Mouse (Mus musculus) B cell, adult 67 days (primary cell): ENCODE measurements around the gene Vmn1r223. TPM values are rescaled to one million over a fixed set of nuclear protein-coding genes. Genes with fewer than 3 reads are reported as not detected.

Source experiments
- total RNA-seq, 2 experiments: library from RNA; stranded (reverse); gene quantifications; 4 replicates each; pipeline ENCODE4 v1.2.4; 2023

Vmn1r223 gene
- total RNA-seq: not detected

DNA sequence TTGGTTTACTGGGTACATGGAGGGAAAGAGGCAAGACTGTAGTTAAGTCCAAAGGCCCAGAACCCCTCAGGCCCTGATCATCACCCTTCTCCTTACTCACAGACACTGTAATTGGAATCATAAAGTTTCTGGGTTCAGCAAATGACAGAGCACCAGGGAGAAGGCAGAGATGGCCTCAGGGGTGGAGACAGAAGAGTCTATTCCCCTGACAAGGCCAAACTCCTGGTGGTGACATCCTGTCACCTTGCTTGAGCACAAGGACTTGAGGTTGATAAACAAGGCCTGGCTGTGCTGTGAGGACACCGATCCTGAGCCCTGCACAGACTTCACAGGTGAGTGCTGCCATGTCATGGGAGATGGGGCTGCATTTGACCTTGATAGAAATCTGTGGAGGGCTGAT lies at the start of gene Vmn1r223:
Gene Vmn1r223, plus strand, starts transcription at position 301 of the 400 bp plus-strand sequence.

DNA sequence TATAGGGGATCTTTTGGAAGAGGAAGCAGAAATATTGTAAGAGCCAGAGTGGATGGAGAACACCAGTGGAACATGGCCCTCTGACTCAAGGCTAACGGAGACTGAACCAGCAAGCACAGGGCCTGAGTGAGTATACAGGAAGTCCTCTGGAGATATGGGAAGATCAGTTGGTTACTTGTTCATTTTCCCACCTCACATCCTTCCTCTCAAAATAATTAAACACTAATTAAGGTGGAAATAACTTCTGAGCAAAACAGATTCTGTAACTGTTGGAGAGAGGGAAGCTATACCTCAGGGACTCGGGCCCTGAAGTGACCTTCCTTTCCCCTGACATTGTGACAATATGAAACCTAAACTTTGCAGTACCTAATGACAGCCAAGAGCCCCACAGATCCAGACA lies 33.1 kb upstream of the Vmn1r223 start, which contains the start of gene Vmn1r221:
Gene Vmn1r221, plus strand, starts transcription at position 301 of the 400 bp plus-strand sequence.

DNA sequence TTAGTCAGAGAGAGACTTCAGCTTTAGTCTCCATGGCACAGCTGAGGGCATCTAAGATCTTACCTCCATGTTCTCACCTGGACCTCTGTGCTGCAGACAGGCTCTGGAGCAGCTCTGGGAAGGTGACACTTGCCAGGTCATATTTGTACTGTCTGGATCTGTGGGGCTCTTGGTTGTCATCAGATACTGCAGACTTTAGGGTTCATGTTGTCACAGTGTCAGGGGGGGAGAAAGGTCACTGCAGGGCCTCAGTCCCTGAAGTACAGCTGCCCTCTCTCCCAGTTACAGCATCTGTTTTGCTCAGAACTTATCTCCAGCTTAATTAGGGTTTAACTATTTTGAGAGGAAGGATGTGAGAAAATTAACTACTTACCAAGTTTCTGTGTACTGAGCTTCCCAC lies 11.1 kb upstream of the Vmn1r223 start, which contains the start of gene Vmn1r222:
Gene Vmn1r222, minus strand, starts transcription at position 101 of the 400 bp plus-strand sequence.

Other genes starting within 250 kb of the Vmn1r223 start
- not detected for gene Vmn1r213, start 239.5 kb upstream of the Vmn1r223 start, total RNA-seq
- not detected for gene Vmn1r214, start 216.7 kb upstream of the Vmn1r223 start, total RNA-seq
- gene Vmn1r215, start 179.1 kb upstream of the Vmn1r223 start, total RNA-seq: not detected
- gene Vmn1r217, start 128.9 kb upstream of the Vmn1r223 start, total RNA-seq: not detected
- not detected for gene Vmn1r218, start 114.0 kb upstream of the Vmn1r223 start, total RNA-seq
- not detected for gene Vmn1r219, start 87.8 kb upstream of the Vmn1r223 start, total RNA-seq
- gene Vmn1r220, start 59.2 kb upstream of the Vmn1r223 start, total RNA-seq: not detected
- not detected for gene Vmn1r221, start 33.0 kb upstream of the Vmn1r223 start, total RNA-seq
- gene Vmn1r222, start 11.2 kb upstream of the Vmn1r223 start, total RNA-seq: not detected
- 10 to 100 TPM; 20.6 to 20.7 TPM for gene Zfp322a, start 122.1 kb downstream of the Vmn1r223 start, total RNA-seq
- 10 to 100 TPM; 17.4 to 18.2 TPM for gene Abt1, start 176.7 kb downstream of the Vmn1r223 start, total RNA-seq
- not detected for gene Btn1a1, start 218.8 kb downstream of the Vmn1r223 start, total RNA-seq
- under 1 TPM; 0.65 to 0.67 TPM for gene Btn2a2, start 241.7 kb downstream of the Vmn1r223 start, total RNA-seq